Mouse (Mus musculus) frontal cortex, postnatal 25 days (tissue): ENCODE data around the gene Pnmt.

ENCODE experiments used
- DNase-seq, 2 experiments: peaks; one replicate each; pipeline ENCODE4 v3.0.0; 2022; ENCODE audit warnings: low spot score in 2 of 2

The Pnmt gene

DNA sequence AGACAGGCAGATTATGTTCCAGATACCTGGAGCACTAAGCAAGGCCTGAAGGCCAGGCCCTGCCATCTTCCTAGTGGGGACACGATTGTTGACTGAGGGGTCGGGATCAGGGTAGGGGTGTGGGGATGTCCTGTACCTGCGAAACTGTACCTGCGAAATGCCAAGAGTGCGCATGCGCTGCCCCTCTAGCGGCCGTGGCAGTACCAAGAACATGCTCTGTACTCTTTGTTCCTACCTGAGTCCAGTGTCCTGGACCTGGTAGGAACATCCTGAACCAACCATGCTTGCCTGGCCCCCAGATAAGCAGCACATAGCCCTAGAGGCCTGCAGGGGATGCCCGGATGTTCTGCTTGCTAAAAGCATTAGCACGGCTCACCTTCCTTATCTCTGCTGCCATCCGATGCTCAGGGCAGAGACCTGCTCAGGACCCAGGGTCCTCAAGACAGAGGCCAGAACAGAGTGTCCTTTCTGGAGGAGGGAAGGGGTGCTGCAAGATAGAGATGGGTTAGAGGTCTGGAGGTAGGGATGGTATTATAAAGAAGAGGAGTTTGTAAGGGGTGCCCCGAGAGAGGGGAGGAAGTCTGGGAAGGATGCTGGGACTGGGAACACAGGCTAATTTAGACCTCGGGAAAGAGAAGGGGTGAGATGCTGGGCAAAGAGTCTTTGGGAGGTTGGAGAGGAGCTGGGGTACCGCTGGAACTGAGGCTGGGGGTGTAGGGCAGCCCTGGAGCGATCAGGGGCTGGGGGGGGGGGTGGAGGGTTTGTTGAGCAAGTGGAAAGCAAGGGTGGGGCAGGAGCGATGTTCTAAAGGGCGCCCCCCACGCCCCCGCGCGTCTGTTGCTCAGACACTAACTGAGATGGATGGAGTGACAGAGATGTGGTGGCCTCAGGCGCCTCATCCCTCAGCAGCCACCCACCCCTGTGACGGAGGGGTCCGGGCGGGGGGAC, at the start of gene Pnmt:
TSS of gene Pnmt (plus strand) at position 813 of the 948 bp plus-strand sequence.
- DNase-seq: no peak

DNA sequence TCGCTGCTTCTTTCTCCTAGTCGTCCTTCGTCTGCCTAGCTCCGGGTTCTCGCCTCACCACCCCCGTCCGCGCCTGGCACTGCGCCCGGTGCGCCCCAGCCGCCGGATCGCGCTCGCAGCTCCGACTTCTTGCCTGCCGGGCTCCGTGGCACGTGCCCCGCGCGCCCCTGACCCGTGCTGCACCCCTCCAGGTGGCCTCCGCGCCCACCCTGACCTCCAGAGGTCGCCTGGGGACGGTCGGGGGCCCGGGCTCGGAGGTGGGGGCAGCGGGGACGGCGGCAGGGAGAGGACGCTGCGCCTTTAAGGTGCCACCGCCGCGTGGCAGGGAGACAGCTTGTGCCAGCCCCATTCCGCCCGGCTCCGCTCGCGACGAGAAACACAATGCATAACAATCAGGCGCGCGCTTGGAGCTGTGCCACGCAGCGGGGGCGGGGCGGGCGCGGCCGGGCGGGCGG, 47.7 kb upstream of the Pnmt start:
- DNase-seq: peak; percentile 73 to 76

DNA sequence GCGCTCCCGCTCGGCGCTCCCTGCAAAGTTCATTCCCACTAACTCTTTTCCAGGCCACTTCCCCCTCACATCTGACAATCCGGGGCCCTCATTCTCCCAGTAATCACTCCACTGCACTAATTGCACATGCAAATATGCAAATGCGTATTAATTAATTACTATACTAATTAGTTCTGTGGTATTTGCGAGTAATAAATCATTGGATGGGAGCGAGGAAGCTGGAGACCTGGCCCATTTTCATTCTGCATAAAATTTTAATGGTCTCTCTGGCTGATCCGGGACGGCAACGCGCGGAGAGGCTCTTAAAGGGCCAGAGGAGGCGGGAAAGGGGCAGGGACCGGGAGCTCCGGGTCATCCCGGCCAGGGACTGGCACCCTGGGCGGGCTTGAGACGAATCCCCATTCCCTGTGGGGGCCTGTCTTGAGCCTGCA, 47.2 kb upstream of the Pnmt start:
- DNase-seq: no peak

GRCm38 (mm10) chr11:98339679-98340287, 46.5 kb upstream of the Pnmt start:
- no peak for DNase-seq

- no peak for DNase-seq
Measured at GRCm38 (mm10) chr11:98340597-98340996, 45.7 kb upstream of the Pnmt start.

GRCm38 (mm10) chr11:98341174-98341573, 45.1 kb upstream of the Pnmt start:
- no peak for DNase-seq

DNA sequence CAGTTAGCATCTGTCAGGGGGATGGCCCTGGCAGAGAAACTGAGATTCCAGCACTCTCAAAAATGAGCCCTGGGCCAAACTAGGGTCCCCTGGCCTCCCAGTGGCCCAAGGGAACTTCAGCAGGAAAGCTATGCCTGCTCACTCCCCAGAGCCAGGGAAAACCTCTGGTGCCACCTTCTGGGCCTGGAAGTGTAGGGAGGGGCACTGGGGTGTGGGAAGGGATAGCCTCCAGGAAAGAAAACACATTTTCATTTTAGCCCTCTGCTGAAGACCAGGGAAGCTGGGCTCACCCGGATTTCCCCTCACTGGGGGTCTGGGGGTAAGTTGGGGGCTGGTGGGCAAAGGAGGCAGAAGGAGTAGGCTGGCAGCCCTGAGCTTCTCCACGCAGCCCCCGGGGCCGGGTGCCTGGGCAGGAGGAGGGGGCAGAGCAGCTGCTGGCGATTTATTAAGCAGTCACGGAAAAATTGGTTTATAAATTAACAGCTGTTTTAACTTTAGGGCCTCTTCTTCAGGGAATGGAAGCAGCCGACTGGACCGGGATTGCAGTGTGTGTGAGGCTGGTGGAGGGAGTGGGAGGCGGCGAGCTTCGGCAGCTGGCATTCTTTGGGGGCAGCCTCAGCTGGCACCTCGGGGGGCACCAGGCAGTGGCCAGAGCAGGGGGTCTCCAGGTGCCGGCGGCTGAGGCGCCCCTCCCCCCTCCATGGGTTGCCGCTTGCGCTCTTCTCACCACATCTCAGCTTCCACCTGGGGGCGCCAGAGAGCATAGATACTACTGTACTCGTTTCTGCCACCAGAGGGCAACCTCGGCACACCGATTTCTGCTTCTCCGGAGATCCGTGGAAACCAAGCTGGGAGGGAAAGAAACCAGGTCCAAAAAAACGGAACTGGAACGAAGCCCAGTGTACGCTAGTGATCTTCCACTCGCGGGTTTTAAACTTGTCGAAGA, 44.0 kb upstream of the Pnmt start:
- peak; percentile 100 for DNase-seq

DNA sequence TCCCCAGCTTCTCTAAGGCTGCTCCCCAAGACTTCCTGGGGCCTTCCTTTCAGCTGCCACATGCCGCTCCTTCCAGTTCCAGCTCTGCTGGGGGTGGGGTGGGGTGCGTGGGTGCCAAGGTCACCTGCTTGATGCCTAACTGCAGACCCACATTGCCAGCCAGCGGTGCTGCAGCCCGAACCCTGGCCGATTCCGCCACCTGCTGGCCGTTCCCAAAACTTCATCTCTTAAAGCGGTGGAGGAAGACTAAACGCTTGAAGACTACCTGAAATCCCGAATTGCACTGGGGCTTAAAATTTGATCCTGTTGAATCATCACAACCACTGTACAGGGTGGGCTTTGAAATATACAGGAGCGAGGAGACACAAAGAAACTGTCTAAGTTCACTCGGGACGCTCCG, 41.0 kb upstream of the Pnmt start:
- peak; percentile 79 to 85 for DNase-seq

- DNase-seq: no peak
Measured at GRCm38 (mm10) chr11:98346168-98346567, 40.1 kb upstream of the Pnmt start.

DNA sequence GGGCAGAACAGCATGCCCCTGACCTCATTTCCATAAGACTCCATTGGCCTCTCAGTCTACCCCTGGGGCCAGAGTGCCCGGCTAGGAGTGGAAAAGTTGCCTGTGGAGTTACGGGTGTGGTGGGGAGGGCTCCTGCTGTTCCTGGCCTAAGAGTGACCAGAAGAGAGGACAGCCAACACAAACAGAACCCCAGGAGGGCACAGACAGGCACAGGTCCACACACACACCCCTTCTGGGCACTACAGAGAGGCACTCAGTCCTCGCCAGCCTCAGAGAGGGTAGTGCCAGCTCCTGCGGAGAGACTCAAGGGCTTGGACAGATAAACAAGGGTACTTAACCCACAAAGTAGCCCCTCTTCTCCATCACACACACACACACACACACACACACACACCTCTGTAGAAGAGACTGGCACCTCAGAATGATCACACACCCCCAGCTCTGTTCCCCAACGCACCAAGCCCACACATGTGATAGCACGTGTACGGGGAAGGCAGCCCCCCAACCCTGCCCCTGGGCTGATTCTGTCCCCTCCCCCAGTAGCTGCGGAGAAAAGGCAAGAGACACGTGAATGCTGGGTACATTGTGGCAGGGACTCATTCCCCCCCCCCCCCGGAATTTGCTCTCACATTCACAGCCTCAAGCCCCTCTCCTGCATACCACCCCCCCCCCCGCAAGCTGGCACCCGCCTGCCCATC, 38.7 kb upstream of the Pnmt start:
- DNase-seq: no peak

- peak in 1 of 2 experiments; percentile 67 for DNase-seq
Measured at GRCm38 (mm10) chr11:98348083-98348961, 37.9 kb upstream of the Pnmt start, which contains the start of gene Ppp1r1b. Ppp1r1b (plus strand) TSS chr11:98348404.

- no peak for DNase-seq
Measured at GRCm38 (mm10) chr11:98349308-98349707, 36.9 kb upstream of the Pnmt start.

DNA sequence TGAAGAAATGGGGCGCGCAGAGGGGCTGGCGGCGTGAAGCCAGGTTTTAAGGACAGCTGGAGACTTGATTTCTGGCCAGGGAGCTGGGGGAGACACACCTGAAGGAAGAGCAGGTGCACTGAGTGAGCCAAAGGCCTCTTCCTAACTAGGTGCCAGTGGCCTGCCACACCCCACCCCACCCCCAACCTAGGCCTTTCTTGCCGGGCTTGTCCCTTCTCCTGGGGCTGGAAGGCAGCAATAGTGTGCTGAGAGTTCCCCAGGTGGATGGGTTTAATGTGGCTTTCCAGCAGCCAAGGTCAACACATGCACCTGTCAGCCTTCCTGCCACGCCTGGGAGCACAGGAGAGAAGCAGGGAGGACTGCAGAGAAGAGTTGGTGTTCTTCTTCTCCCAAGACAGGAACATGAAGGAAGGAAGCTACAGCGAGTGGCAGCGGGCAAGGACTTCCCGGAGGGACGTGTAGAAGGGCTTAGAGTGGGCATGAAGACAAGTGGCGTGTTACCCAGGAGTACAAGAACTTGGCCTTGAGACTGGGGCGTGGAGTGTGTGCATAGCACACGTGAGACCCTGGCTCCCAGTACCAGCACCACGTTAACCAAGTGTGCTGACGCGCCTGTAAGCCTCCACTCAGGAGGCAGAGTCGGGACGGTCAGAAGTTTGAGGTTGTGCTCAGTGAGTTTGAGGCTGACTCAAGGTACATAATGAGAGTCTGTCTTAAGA, 33.8 kb upstream of the Pnmt start:
- no peak for DNase-seq

DNA sequence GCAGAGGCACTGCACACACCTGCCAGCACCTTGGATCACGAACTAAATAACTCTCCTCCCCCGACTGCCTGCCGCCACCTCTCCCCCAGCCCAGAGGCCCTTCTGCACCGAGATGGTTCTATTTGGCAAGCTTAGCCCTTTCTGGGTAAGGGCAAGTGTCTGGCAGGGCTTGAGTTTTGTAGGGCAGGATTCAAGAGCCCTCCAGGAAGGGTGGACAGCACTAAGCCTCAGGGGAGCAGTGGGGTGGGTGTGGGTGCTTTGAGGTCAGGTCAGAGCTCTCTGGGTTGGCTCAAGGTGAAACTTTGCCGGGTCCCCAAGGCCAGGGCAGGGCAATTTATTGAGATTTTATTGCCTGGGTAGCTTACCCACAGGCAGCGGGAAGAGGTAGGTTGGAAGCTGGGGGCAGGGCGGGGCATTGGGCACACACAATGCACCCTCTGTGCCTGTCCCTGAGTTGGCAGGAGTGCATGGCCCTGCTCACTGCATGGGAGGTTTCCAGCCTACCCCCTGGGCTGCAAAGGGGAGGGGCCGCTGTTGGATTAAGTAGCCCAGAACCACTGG, 32.5 kb upstream of the Pnmt start:
- no peak for DNase-seq

GRCm38 (mm10) chr11:98354445-98354844, 31.8 kb upstream of the Pnmt start:
- DNase-seq: no peak

DNA sequence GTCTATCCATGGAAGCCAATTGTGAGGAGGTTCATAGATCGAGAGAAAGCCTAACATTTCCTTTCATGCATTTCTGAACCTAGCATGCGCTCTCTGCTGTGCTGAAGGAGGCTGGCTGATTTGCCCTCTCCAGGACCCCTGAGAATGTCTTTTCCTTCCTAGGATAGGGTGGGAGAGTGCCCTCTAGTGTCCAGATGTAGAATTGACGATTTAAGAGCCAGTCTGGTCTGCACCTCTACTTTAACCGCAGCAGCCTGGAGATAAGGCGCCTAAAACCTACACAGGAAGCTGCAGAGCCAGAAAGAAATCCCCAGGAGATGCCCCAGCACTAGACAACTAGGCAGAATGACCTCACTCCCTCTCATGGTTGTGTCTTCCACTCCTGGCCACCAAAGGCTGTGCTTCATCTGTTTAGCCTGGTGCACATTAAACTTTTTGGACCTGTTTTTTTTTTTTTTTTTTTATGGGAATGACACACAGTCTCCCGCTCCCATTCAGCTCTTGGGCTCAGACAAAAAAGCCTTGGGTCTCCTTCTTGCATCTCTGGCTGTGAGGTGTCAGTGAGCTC, 30.4 kb upstream of the Pnmt start:
- peak in 1 of 2 experiments; percentile 55 for DNase-seq

DNA sequence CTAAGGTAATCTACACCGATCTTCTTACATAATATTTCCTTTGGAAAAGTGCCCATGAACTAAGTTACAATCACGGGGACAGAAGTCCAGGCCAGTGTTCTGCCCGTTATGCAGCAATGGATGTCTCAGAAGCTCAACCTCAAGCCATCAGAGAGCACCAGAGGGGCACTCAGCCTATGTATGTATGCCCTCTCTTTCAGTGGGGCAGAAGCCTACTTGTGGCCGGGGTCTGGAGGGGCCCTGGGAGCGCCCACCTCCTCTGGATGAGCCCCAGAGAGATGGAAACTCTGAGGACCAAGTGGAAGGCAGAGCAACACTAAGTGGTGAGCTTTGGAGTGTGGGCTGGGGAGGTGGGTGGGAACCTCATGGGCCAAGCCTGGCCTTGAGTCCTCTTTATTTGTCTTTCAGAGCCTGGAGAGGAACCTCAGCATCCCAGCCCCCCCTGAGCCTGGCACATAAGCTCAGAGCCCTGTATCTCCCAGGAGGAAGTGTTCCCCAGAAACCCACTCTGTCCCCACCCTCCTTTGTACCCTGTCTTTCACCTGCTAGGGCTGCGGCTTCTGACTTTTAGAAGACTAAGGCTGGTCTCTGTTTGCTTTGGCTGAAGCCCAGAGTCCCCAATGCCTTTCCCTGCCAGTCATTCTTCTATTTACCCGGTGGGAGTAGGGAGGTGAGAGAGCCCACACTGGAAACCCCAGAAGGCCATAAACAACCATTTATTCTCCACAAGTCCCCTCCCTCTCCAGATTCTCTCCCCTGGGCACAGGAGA, 29.4 kb upstream of the Pnmt start:
- DNase-seq: no peak
